Mouse (Mus musculus): ENCODE data around the gene Pou3f1. TPM values are rescaled to one million over a fixed set of nuclear protein-coding genes. Genes with fewer than 3 reads are reported as not detected.

Gene Pou3f1
- polyA plus RNA-seq, 1 experiment from 2014 or later = not detected

DNA sequence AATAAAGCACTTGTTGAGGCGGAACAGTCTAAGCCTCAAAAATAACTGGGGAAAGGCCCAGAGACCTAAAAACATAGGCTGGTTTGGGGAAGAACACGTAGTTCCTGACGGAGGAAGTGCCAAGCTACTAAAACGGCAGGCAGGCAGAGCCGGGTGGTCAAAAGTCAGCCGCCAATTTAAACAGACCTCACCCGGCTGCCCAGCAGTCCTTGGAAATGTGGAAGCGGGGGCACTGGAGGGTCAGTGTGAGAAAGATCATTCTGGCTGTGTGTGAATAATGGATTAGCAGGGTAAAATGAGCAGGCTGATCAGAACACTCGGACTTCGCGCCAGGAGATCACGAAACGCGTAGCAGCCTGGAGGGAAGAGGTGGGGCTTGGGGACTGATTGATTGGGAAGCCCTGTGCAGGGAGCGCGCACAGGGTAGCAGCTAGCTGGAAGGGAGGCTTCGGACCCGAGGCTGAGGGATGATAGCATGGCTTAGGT lies 53.4 kb downstream of the Pou3f1 start:
- no peak for ATAC-seq
- H3K9ac ChIP-seq (ENCODE audit: low read depth, low read length) = no peak overlapping the region

More for the DNA sequence above, 53.4 kb downstream of the Pou3f1 start:
- Histone ChIP-seq H3K36me3 (ENCODE audit: control insufficient read depth, insufficient read depth) (peaks cover 10% of the 10 kb centered on the region; the same call in 1 of the 2 replicates), H3K9me3 (ENCODE audit: control insufficient read depth) (no peaks in the 10 kb centered on the region), H3K27me3 (replicated peaks; ENCODE audit: control insufficient read depth, insufficient read depth, low read length) (no peaks in the 10 kb centered on the region), H3K4me2 (replicated peaks; ENCODE audit: low read depth) (peak overlapping the region; percentile 81), H3K4me3 (ENCODE audit: low read depth, low read length) (peak overlapping the region; percentile 19), H3K4me1 (replicated peaks; ENCODE audit: control insufficient read depth, insufficient read depth, low read length) (0 out of 2 replicates have a peak, but pooled peaks cover 5% of the 10 kb centered on the region), H3K27ac (ENCODE audit: low read depth, low read length) (peak overlapping the region; percentile 57)
- WGBS = 3% methylated on average over 18 of the region's 18 CpGs
- TF ChIP-seq CTCF (IDR thresholded peaks at IDR 0.05; ENCODE audit: low read depth) = peak; percentile 1; the same call in 1 of the 2 replicates

Other genes starting within 250 kb of the Pou3f1 start
- gene 3100002H09Rik, start 46.0 kb upstream of the Pou3f1 start, polyA plus RNA-seq (2015; fragmentation: Nextera tagmentation; extraction: Ambion mirVana) = not detected in 2 replicates
- gene Utp11, start 36.8 kb downstream of the Pou3f1 start, polyA plus RNA-seq (2015; fragmentation: Nextera tagmentation; extraction: Ambion mirVana) = 29.6 and 32.3 TPM in 2 replicates
- gene Fhl3, start 43.9 kb downstream of the Pou3f1 start, polyA plus RNA-seq (2015; fragmentation: Nextera tagmentation; extraction: Ambion mirVana) = 3.8 TPM in 2 replicates
- gene Sf3a3, start 58.0 kb downstream of the Pou3f1 start, polyA plus RNA-seq (2015; fragmentation: Nextera tagmentation; extraction: Ambion mirVana) = 45.3 and 45.7 TPM in 2 replicates
- gene Inpp5b, start 85.0 kb downstream of the Pou3f1 start, polyA plus RNA-seq (2015; fragmentation: Nextera tagmentation; extraction: Ambion mirVana) = 22.4 and 23.0 TPM in 2 replicates
- 10.4 and 11.5 TPM in 2 replicates for gene Mtf1, start 145.3 kb downstream of the Pou3f1 start, polyA plus RNA-seq (2015; fragmentation: Nextera tagmentation; extraction: Ambion mirVana)
- gene Yrdc, start 193.9 kb downstream of the Pou3f1 start, polyA plus RNA-seq (2015; fragmentation: Nextera tagmentation; extraction: Ambion mirVana) = 19.9 and 22.7 TPM in 2 replicates
- 58.8 and 59.4 TPM in 2 replicates for gene 1110065P20Rik, start 194.4 kb downstream of the Pou3f1 start, polyA plus RNA-seq (2015; fragmentation: Nextera tagmentation; extraction: Ambion mirVana)
- 0.17 and 0.24 TPM in 2 replicates for gene Maneal, start 205.4 kb downstream of the Pou3f1 start, polyA plus RNA-seq (2015; fragmentation: Nextera tagmentation; extraction: Ambion mirVana)
- gene Epha10, start 224.1 kb downstream of the Pou3f1 start, polyA plus RNA-seq (2015; fragmentation: Nextera tagmentation; extraction: Ambion mirVana) = 0.03 and 0.04 TPM in 2 replicates

Measured in intestine, postnatal 0 days (tissue).